Mouse (Mus musculus) lung, adult 2 months (tissue): Measurements from ENCODE around the gene Otof.

Experiments used
- CTCF ChIP-seq: fragments of 200-500 bp; IDR thresholded peaks from 2 replicates; pipeline ENCODE4 v1.5.1; 2011; ENCODE audit warnings: mild to moderate bottlenecking, low read length, control low read depth; ENCODE audit not compliant: insufficient read depth
- POLR2A ChIP-seq: fragments of 200-500 bp; IDR thresholded peaks from 2 replicates; pipeline ENCODE4 v1.6.1; 2011; ENCODE audit warnings: low read depth, mild to moderate bottlenecking, control low read depth, low read length, borderline replicate concordance; ENCODE audit errors: extremely low read depth

DNA sequence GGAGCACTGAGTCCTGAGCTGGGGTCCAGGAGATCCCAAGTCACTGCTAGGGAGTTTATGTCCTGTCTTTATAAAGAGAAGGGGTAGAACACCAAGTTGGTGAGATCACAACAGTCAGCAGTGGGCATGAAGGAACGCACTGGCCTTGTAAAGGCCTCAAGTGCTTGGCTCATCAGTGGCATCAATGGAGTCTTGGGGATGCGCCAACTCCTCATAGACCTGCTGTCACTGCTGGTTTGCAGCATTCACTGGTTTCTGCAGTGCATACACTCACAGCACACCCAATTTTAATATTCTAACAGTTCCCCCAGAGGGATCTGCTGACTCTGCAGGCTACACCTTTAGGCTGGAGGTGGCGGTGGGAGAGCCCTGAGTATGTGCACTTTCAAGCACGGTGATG is 38.6 kb downstream of the Otof start:
- TF ChIP-seq CTCF: no peak
- TF ChIP-seq POLR2A: no peak
